Mouse (Mus musculus) adrenal gland, postnatal 36 days (tissue): ENCODE data around the gene Pygm. TPM values are rescaled to one million over a fixed set of nuclear protein-coding genes. Genes with fewer than 3 reads are reported as not detected.
A peak's percentile ranks its signal among the peaks of the same experiment; 100 is the strongest.

Experiments
- DNase-seq, 2 experiments: peaks; one replicate each; pipeline ENCODE4 v3.0.0; 2021; ENCODE audit warnings: mixed read lengths in 1 of 2
- total RNA-seq, 2 experiments: library from RNA; stranded (reverse); gene quantifications; 2 replicates each; pipeline ENCODE4 v1.2.3; 2021

Pygm gene
- total RNA-seq, 2 experiments from 2014 or later = 75.6 to 124 TPM

DNA sequence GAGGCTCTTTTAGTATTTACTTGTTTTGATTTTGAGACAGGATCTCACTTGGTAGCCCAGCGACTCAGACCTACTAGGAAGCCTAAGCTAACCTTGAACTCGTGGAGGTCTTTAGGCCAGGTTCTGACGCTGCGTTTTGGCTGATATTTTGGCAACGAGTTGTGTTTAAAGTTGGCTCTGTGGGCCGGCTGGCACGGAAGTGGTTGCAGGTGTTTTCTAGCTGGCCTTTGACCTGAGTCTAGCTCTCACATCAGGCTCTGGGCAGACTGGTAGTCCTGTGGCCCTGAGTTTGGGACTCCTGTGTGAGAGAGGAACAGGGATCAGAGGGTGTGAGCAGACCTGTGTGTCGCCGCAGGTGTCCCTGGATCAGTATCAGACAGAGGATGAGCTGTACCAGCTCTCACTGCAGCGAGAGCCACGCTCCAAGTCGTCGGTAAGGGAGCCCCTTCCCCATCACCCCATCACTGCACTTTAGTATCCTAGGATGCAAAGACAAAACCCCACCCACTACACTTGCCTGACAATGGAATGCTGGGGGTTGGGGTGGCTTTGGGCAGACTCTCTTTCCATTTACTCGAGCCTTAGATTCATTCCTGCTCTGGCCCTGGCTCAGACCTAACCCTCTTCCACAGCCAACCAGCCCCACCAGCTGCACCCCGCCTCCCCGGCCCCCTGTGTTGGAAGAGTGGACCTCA, 23.8 kb downstream of the Pygm start:
- DNase-seq = no peak

DNA sequence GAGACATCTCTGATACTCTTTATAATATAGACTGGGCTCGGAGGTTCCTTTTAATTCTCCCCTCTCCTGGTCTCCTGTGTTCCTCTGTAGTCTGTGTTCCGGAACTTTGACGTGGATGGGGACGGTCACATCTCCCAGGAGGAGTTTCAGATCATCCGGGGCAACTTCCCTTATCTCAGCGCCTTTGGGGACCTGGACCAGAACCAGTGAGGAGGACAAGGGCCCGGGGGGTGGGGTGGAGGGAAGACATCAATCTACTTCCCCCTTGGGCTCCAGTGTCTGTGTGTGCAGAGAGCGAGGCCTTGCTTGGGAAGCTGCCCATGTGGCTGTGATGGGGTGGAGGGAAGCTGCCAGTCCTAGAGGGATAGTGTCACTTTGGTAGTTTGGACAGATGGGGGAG, 24.6 kb downstream of the Pygm start:
- no peak for DNase-seq

GRCm38 (mm10) chr19:6409176-6409575, 25.0 kb downstream of the Pygm start:
- no peak for DNase-seq

- DNase-seq = no peak
Observed at GRCm38 (mm10) chr19:6409936-6410335, 25.7 kb downstream of the Pygm start.

DNA sequence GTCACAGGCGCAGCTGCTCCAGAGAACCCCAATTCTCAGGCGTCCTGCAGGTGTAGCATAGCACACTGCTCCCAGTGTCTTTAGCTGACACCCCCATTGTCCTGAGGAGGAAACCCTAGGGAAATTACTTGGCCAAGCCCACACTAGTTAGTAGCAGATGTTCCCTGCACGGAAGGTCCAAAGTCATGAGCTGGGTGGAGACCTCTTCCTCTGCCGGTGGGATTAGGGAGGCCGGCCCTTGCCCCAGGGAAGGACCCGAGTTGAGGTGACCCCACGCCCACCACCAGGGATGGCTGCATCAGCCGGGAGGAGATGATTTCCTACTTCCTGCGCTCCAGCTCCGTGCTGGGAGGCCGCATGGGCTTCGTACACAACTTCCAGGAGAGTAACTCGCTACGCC, 28.6 kb downstream of the Pygm start:
- DNase-seq = no peak

DNA sequence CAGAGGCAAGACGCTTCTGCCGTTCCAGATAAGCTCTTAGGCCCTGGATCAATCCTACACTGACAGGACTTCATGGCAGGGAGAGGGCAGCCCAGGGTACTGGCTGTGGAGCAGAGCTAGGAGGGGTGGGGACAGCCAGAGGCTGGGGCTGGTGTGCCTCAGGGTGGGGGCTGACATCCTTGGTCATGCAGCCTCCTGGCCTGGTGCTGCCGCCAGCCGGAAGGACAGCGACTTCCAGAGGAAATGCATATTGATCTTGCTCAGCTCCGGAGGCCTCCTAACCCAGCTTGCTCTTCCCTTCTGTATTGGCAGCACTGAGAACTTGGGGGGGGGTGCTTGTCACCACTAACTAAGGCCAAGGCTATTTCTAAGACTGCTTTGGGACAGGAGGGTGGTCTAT, 31.3 kb downstream of the Pygm start:
- peak; percentile 35 to 50 for DNase-seq

GRCm38 (mm10) chr19:6416124-6416770, 32.0 kb downstream of the Pygm start:
- DNase-seq = no peak

- no peak for DNase-seq
Observed at GRCm38 (mm10) chr19:6416894-6417761, 32.9 kb downstream of the Pygm start.

DNA sequence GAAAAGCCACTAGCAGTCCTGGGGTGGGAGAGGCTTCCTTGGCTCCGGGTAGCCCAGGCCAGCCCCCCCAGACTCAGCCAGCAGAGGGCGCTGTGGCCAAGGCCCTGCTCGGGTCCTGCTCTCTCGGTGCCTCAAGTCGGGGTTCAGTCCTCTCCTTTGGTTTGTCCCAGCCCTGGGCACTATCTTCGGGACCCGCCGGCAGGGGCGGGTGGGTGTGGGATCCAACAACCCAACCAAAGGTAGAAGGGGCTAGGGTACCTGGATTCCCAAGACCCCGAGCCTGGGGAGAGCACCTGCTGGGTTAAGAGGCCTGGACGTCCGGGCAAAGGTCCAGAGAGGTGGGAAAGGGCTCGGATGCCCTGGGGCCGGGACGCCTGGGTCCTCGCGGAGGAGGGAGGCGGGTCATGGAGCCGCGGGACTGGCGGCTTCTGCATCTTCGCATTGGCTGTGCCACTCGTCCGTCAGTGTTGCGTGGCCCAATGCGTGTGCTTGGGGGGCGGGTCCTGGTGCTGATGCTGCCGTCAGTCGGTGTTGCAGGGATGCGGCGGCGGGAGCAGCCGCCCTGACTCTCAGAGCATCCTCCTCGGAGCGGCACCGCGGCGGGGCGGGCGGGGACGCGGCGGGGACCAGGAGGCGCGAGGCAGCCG, 34.2 kb downstream of the Pygm start, which contains the start of gene Nrxn2:
Gene Nrxn2, plus strand, starts transcription at position 499 of the 647 bp plus-strand sequence.
- peak; percentile 87 to 91 for DNase-seq

GRCm38 (mm10) chr19:6418984-6419692, 34.9 kb downstream of the Pygm start:
- DNase-seq = no peak

DNA sequence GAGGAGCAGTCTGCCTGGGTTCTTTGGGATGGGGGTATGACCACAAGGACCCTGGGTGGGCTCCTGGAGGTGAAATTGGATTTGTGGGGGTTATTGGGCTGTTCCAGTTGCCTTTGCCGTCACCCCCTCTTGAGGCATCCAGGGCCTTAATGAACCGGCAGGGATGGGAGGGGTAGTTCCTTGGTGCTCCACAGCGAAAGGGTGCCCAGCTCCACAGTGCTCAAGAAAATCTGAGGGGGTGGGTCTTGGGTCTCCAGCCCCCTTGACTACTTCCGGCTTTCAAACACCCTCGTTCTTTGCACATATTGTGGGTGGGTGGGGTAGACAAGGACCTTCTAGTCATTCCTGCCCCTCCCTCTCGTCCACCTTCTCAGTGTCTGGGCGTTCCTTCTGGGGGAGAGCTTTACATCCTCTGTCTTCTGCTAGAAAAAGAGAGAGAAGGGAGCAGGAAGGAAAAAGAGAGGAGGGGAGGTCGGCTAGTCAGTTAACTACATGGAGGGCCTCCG, 35.7 kb downstream of the Pygm start:
- DNase-seq = no peak

DNA sequence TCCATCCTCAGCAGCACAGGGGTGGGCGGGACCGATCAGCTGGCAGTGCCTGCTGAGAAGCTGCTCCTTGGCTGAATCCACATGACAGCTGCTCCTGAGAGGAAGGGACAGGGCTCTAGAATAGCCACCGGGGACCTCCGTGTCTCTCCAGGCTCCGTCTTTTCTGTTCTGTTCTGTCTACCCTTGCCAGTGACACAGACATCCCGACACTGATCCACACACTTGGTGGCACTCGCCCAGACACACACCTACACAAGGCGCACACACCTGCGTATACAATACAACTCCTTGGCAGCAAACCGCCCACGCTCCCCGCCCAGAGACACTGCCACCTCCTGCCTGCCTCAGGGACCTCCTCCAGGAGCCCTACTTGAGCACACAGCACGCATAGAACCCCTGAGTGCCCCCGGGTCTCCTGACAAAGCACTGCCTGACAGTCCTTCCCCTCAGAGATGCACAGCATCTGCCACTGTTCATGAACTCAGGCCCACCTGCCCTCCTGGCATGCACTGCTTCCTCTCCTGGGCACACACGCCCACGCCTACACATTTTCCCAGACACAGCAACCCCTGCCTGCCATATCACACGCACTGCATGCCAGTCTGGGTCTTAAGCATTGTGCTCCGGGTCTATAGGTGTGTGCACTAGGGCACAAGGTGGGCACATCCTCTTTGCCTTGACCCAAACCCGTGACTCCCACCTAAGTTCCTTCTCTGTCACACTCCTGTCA, 36.4 kb downstream of the Pygm start:
- DNase-seq = no peak

DNA sequence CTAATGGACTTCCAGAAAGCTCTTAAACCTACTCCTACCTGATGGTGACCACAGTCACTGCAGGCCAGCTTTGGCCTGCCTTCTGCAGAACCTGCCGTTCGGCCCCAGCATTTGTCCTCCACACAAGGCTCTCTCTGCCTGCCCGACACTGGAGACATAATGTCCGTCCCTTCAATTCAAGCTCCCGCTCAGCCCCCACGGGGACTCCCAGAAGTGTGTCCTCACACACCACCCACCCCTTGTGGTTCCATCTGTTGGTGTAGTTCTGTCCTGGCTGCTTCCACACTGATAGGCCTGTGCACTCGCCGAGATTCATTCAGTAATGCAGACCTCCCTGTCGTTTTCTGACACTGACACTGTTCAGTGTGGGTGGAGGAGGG, 37.0 kb downstream of the Pygm start:
- DNase-seq = no peak

DNA sequence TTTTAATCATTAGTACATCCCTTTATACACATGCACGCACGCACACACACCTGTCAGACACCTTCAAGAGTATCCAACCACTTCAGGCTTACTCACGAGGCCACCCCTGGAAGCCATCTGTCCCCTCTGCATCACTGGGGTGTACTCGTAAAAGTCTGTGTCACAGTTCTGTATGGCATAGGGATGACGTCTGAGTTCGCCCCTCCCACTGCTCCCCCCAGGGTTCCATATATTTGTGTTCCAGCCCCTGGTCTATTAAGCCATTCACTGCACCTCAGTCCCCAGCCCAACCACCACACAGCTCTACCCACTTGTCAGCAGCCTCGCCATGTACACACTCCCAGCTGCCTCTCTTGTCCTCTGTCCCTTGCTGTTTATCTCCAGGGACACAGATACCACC, 37.8 kb downstream of the Pygm start:
- no peak for DNase-seq

GRCm38 (mm10) chr19:6423241-6423640, 39.0 kb downstream of the Pygm start:
- DNase-seq = no peak

DNA sequence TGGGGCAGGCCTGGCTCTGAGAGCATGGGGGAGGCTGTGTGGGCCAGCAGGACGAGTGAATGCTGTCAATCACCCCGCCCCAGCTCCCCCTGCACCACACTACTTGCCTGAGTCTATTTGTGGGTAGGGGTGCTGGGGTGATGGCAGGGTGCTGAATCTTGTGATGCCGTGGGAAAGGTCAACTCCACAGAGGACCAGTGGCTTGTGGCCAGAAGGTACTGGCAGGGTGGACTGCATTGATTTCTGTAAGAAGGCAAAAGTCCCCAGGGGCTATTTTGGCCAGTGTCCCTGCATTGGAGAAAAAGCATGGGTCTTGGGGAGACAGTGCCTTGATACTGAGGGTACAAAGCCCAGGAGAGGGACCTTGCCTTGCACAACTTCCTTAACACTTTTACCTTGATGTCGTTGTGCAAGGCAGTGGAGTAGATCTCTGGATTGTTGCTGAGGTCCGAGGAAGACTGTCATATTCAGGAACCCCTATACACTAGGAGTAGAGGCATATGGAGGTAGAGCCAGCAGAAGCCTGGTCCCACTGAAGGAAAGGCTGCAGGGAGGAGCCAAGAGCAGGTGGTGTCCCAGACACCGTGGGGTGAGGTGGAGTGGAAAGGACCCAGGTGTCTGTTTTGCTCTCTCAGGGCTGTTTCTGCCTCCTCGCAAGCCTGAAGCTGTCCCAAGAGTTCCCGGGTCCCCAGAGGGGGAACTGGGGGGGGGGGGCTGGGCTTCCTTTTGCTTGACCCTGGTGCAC, 40.1 kb downstream of the Pygm start:
- no peak for DNase-seq

DNA sequence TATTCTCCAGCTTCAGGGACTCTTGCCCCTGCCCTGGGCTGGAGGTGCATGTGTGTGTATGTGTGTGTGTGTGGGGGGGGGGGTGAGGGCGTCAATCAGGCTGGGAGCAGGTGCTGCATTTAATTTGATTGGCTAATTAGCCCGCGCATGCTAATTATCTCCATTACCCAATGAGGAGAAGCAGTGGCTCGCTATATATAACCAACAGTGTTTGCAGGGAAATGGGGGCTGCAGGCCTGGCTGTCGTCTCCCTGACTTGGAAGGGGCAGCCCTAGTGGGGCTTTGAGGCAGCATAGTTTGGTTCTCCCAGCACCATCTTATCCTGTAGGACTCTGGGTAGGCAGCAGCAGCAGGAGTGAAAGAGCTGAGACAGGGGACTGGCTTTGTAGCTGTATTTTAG, 41.4 kb downstream of the Pygm start:
- no peak for DNase-seq

- peak; percentile 55 to 68 for DNase-seq
Observed at GRCm38 (mm10) chr19:6426703-6427500, 42.7 kb downstream of the Pygm start.
